Mouse (Mus musculus): Measurements from ENCODE around the gene Slc39a12. TPM values are rescaled to one million over a fixed set of nuclear protein-coding genes. Genes with fewer than 3 reads are reported as not detected.

Gene Slc39a12
- polyA plus RNA-seq (2015; fragmentation: Nextera tagmentation; extraction: Ambion mirVana): 4.7 and 5.5 TPM in 2 replicates

DNA sequence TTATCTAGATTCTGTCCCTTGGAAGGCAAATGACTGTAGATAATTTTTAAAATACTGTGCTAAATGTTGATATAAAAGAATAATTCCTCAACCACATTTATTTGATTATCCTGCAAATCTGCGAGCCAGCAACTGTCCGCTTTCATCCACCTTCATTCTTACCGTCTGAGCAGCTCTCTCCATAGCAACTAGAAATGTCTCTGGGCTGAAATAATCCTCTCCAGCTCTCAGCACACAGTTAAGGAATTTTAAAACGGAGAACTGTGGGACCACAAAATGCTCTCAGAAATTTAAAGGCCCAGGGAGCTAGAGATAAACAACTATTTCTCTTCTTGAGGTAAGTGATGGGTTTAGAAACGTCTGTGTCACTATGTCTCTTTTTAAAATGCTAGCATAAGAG is at the start of gene Slc39a12:
Gene Slc39a12 (plus strand): TSS at position 155 of the 400 bp plus-strand sequence.
- Histone ChIP-seq H3K4me2 (ENCODE audit: low read length) (peak within 1 kb of the TSS; percentile 27; the same call in 1 of the 2 replicates), H3K27ac (ENCODE audit: low read depth, low read length) (no peak within 1 kb of the TSS), H3K27me3 (replicated peaks; ENCODE audit: control insufficient read depth, insufficient read depth, low read length) (no peaks in the 10 kb centered on the region), H3K9ac (ENCODE audit: low read depth, low read length) (no peak within 1 kb of the TSS), H3K36me3 (ENCODE audit: control insufficient read depth, insufficient read depth, low read length) (no peaks in the 10 kb centered on the region), H3K9me3 (ENCODE audit: control insufficient read depth, low read length) (no peaks in the 10 kb centered on the region), H3K4me3 (ENCODE audit: low read length) (no peak within 1 kb of the TSS), H3K4me1 (ENCODE audit: control insufficient read depth, insufficient read depth, low read depth, low read length) (no peaks in the 10 kb centered on the region)
- 47% methylated on average over 5 of the region's 5 CpGs for WGBS
- ATAC-seq: peak; percentile 65; the same call in 1 of the 2 replicates

DNA sequence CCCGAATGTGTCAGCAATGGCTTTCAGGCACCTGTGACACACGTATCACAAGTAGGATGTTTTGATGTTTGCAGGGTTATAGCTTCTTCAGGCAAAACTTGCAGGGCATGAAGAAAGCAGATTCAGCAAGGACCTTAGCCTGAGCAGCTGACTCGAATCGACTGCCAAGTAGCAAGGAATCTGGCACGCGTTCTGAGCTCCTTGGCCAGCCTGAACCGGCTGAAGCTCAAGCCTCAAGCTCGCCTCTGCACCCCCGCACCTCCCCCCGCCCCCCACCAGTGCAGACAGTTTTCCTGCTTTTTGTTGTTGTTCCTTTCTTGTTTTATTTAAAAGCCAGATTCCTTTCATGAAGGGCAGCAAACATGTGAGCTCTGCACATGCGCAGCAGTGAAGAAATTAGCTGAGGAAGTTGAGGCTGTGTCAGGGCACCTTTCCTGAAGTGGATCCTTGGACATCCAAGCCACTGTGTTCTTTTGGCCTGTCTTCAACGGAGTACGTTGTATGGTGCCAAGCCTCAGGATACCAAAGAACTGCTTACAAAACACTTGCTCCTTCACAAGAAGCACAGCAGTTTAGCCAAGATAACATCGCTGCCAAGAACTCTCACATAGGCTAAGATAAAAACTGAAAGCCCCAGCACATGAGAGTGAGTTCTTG is 46.3 kb upstream of the Slc39a12 start:
- Histone ChIP-seq H3K27me3 (replicated peaks; ENCODE audit: control insufficient read depth, insufficient read depth, low read length) (no peaks in the 10 kb centered on the region), H3K4me1 (ENCODE audit: control insufficient read depth, insufficient read depth, low read depth, low read length) (peaks cover 3% of the 10 kb centered on the region), H3K36me3 (ENCODE audit: control insufficient read depth, insufficient read depth, low read length) (no peaks in the 10 kb centered on the region), H3K27ac (ENCODE audit: low read depth, low read length) (peak overlapping the region; percentile 72), H3K4me2 (ENCODE audit: low read length) (peak overlapping the region; percentile 37), H3K9ac (ENCODE audit: low read depth, low read length) (no peak overlapping the region), H3K9me3 (ENCODE audit: control insufficient read depth, low read length) (no peaks in the 10 kb centered on the region), H3K4me3 (ENCODE audit: low read length) (no peak overlapping the region)
- peak; percentile 98 for ATAC-seq
- 54% methylated on average over 14 of the region's 14 CpGs for WGBS

DNA sequence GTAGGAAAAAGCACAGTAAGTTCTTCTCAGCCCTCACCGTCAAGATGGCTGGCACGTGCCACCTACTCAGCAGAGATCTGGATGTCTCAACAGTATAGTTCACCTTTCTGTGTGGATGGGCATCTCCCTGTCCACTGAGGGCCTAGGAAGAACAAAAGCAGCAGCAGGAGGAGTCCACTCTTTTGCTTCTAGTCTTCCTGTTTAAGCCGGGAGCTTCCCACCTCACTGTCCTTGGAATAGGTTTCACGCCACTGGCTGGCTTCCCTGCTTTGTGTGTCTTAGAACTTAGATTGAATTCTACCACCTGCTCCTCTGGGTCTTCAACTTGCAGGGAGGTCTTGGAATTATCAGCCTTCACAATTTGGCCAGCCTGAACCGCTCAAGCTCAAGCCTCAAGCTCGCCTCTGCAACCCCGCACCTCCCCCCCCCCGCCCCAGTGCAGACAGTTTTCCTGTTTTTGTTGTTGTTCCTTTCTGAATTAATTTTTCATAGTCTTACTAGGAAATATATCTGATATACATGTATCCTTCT is 45.7 kb upstream of the Slc39a12 start:
- Histone ChIP-seq H3K9ac (ENCODE audit: low read depth, low read length) (no peak overlapping the region), H3K4me1 (ENCODE audit: control insufficient read depth, insufficient read depth, low read depth, low read length) (peaks cover 3% of the 10 kb centered on the region), H3K4me3 (ENCODE audit: low read length) (no peak overlapping the region), H3K27me3 (replicated peaks; ENCODE audit: control insufficient read depth, insufficient read depth, low read length) (no peaks in the 10 kb centered on the region), H3K4me2 (ENCODE audit: low read length) (no peak overlapping the region; the same call in 1 of the 2 replicates), H3K27ac (ENCODE audit: low read depth, low read length) (peak overlapping the region; percentile 72), H3K36me3 (ENCODE audit: control insufficient read depth, insufficient read depth, low read length) (no peaks in the 10 kb centered on the region), H3K9me3 (ENCODE audit: control insufficient read depth, low read length) (no peaks in the 10 kb centered on the region)
- ATAC-seq: no peak
- 82% methylated on average over 8 of the region's 8 CpGs for WGBS

DNA sequence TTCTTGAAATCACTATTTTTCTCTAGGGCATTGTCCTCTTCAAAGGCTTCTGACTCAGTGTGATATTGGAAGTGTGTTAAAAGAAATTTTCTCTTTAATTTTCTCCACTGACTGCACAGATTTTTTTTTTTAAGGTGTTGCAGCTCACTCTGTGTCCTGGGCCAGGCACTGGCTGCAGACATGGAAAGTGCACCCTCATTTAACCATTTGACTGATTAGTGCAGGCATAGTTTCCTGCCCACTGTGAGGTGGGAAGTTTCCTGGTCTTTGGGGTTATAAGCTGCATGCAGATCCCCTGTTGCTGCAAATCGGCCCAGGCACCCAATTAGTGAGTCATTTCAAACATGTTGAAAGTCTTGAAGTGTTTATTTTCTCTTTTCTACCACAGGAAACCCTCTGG is 740 bp downstream of the Slc39a12 start:
- no peaks in the 10 kb centered on the region for H3K36me3 ChIP-seq (ENCODE audit: control insufficient read depth, insufficient read depth, low read length)
- H3K4me2 ChIP-seq (ENCODE audit: low read length): peak overlapping the region; percentile 12; the same call in 1 of the 2 replicates
- no peak overlapping the region for H3K27ac ChIP-seq (ENCODE audit: low read depth, low read length)
- no peak for ATAC-seq
- no peak overlapping the region for H3K9ac ChIP-seq (ENCODE audit: low read depth, low read length)
- H3K9me3 ChIP-seq (ENCODE audit: control insufficient read depth, low read length): no peaks in the 10 kb centered on the region
- no peak overlapping the region for H3K4me3 ChIP-seq (ENCODE audit: low read length)
- H3K4me1 ChIP-seq (ENCODE audit: control insufficient read depth, insufficient read depth, low read depth, low read length): no peaks in the 10 kb centered on the region
- WGBS: 67% methylated on average over 1 of the region's 1 CpGs
- no peaks in the 10 kb centered on the region for H3K27me3 ChIP-seq (replicated peaks; ENCODE audit: control insufficient read depth, insufficient read depth, low read length)

DNA sequence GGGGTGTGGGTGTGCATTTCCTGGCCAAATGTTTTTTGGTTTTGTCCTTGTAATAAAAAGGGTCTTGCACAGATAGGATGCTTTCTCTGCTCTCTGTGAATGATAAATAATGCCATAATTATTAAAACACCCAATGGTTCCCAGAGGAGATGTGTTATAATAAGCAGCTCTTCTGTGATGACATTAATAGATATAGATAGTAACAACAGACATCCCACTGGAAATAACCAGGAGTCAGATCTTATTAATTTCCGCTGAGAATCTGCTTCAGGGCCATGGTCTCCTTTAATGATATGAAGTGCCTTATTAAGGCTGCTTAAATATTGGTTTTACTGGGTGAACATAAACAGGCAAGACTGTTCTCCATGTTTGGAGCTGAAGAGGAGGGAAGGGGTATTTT is 2.8 kb downstream of the Slc39a12 start:
- no peak overlapping the region for H3K9ac ChIP-seq (ENCODE audit: low read depth, low read length)
- 51% methylated on average over 1 of the region's 1 CpGs for WGBS

DNA sequence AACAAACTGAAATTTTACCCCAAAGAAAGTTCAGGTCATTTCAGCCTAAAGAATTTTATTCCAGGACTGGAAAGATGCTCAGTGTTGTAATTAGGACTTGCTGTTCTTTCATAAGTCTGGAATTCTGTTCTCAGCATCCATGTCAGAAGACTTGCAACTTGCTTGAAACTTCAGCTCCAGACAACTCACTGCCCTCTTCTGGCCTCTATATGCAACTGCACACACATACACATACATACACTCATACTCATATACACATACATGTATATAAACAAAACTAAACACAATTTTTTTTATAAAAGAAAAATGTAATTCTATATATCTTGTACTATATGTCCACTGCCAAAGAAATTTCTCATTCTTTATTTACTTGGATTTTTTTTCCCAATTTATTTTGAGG is 14.9 kb downstream of the Slc39a12 start:
- Histone ChIP-seq H3K4me2 (ENCODE audit: low read length) (no peak overlapping the region), H3K9me3 (ENCODE audit: control insufficient read depth, low read length) (no peaks in the 10 kb centered on the region), H3K27ac (ENCODE audit: low read depth, low read length) (no peak overlapping the region), H3K9ac (ENCODE audit: low read depth, low read length) (no peak overlapping the region), H3K4me1 (ENCODE audit: control insufficient read depth, insufficient read depth, low read depth, low read length) (no peaks in the 10 kb centered on the region), H3K27me3 (replicated peaks; ENCODE audit: control insufficient read depth, insufficient read depth, low read length) (no peaks in the 10 kb centered on the region), H3K4me3 (ENCODE audit: low read length) (no peak overlapping the region), H3K36me3 (ENCODE audit: control insufficient read depth, insufficient read depth, low read length) (no peaks in the 10 kb centered on the region)
- ATAC-seq: no peak

More for the DNA sequence above, 2.8 kb downstream of the Slc39a12 start:
- ATAC-seq: peak; percentile 60
- H3K27me3 ChIP-seq (replicated peaks; ENCODE audit: control insufficient read depth, insufficient read depth, low read length): no peaks in the 10 kb centered on the region
- no peak overlapping the region for H3K27ac ChIP-seq (ENCODE audit: low read depth, low read length)
- no peaks in the 10 kb centered on the region for H3K36me3 ChIP-seq (ENCODE audit: control insufficient read depth, insufficient read depth, low read length)
- no peak overlapping the region for H3K4me3 ChIP-seq (ENCODE audit: low read length)
- no peak overlapping the region for H3K4me2 ChIP-seq (ENCODE audit: low read length)
- H3K9me3 ChIP-seq (ENCODE audit: control insufficient read depth, low read length): no peaks in the 10 kb centered on the region
- no peaks in the 10 kb centered on the region for H3K4me1 ChIP-seq (ENCODE audit: control insufficient read depth, insufficient read depth, low read depth, low read length)

DNA sequence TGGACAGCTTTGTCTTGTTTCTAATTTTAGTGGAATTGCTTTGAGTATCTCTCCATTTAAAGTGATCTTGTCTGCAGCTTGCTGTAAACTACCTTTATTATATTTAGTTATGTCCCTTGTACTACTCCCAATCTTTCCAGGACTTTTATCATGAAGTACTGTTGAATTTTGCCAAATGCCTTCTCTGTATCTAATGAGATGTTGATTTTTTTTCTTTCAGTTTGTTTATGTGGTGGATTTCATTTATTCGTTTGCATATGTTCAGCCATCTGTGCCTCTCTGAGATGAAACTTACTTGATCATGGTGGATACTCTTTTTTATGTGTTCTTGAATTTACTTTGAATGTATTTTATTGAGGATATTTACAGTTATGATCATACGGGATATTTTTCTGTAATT is 40.9 kb downstream of the Slc39a12 start:
- ATAC-seq: no peak
- H3K36me3 ChIP-seq (ENCODE audit: control insufficient read depth, insufficient read depth, low read length): no peaks in the 10 kb centered on the region
- H3K4me3 ChIP-seq (ENCODE audit: low read length): no peak overlapping the region
- H3K27ac ChIP-seq (ENCODE audit: low read depth, low read length): no peak overlapping the region
- whole genome bisulfite sequencing: 91% methylated on average over 2 of the region's 2 CpGs
- no peaks in the 10 kb centered on the region for H3K27me3 ChIP-seq (replicated peaks; ENCODE audit: control insufficient read depth, insufficient read depth, low read length)
- H3K9me3 ChIP-seq (ENCODE audit: control insufficient read depth, low read length): no peaks in the 10 kb centered on the region
- no peak overlapping the region for H3K4me2 ChIP-seq (ENCODE audit: low read length)
- H3K9ac ChIP-seq (ENCODE audit: low read depth, low read length): no peak overlapping the region
- no peaks in the 10 kb centered on the region for H3K4me1 ChIP-seq (ENCODE audit: control insufficient read depth, insufficient read depth, low read depth, low read length)

DNA sequence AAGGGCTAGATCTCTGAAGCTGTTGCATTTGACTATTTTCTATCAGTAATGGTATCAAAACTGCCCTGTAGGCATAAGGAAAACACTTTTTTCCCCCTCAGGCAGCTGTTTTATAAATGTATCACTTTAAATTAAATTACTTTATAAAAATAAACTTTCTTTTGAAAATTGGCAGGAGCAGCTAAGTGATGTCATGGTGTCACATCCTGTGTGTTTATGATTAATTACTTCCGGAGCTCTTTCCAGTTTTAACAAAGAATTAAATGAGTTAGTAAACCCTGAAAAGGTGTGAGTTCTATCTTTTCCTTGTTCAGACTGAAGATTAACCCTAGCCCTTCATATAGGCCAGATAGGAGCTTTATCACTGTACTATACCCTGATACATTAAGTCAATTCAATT is 59.2 kb downstream of the Slc39a12 start:
- ATAC-seq: no peak
- no peaks in the 10 kb centered on the region for H3K9me3 ChIP-seq (ENCODE audit: control insufficient read depth, low read length)

DNA sequence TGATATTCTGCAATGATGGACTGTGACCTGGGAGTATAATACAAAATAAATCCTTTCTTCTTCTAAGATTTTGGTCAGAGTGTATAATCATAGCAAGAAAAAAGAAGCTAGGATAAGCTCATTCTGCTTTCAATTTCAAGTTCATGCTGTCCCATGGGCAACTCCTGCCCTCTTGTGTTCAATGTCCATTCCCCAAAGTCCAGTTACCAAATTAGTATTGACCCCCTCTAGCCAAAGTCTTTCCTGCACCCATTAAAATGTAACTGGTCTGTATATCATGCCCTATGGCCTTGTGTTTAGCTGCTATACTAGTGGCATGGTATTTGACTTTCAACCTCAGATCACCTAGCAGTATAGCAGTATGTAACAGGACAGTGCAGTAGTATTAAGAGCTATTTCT is 62.8 kb downstream of the Slc39a12 start:
- no peak overlapping the region for H3K4me2 ChIP-seq (ENCODE audit: low read length)
- no peaks in the 10 kb centered on the region for H3K9me3 ChIP-seq (ENCODE audit: control insufficient read depth, low read length)
- no peak overlapping the region for H3K27ac ChIP-seq (ENCODE audit: low read depth, low read length)
- no peak overlapping the region for H3K4me3 ChIP-seq (ENCODE audit: low read length)
- no peaks in the 10 kb centered on the region for H3K4me1 ChIP-seq (ENCODE audit: control insufficient read depth, insufficient read depth, low read depth, low read length)
- no peak overlapping the region for H3K9ac ChIP-seq (ENCODE audit: low read depth, low read length)
- ATAC-seq: no peak
- no peaks in the 10 kb centered on the region for H3K36me3 ChIP-seq (ENCODE audit: control insufficient read depth, insufficient read depth, low read length)
- H3K27me3 ChIP-seq (replicated peaks; ENCODE audit: control insufficient read depth, insufficient read depth, low read length): no peaks in the 10 kb centered on the region

More for the DNA sequence above, 59.2 kb downstream of the Slc39a12 start:
- no peaks in the 10 kb centered on the region for H3K27me3 ChIP-seq (replicated peaks; ENCODE audit: control insufficient read depth, insufficient read depth, low read length)
- H3K9ac ChIP-seq (ENCODE audit: low read depth, low read length): no peak overlapping the region
- 78% methylated on average over 1 of the region's 1 CpGs for WGBS
- H3K4me3 ChIP-seq (ENCODE audit: low read length): no peak overlapping the region
- no peak overlapping the region for H3K27ac ChIP-seq (ENCODE audit: low read depth, low read length)
- H3K36me3 ChIP-seq (ENCODE audit: control insufficient read depth, insufficient read depth, low read length): no peaks in the 10 kb centered on the region
- H3K4me1 ChIP-seq (ENCODE audit: control insufficient read depth, insufficient read depth, low read depth, low read length): no peaks in the 10 kb centered on the region
- H3K4me2 ChIP-seq (ENCODE audit: low read length): no peak overlapping the region
